Mouse (Mus musculus) spleen, postnatal 10 days (tissue): Measurements from ENCODE around the gene Trpm3.

Source experiments
- DNase-seq, 2 experiments: peaks; one replicate each; pipeline ENCODE4 v3.0.0; 2021 to 2022; ENCODE audit warnings: low spot score in 2 of 2

Trpm3 gene

DNA sequence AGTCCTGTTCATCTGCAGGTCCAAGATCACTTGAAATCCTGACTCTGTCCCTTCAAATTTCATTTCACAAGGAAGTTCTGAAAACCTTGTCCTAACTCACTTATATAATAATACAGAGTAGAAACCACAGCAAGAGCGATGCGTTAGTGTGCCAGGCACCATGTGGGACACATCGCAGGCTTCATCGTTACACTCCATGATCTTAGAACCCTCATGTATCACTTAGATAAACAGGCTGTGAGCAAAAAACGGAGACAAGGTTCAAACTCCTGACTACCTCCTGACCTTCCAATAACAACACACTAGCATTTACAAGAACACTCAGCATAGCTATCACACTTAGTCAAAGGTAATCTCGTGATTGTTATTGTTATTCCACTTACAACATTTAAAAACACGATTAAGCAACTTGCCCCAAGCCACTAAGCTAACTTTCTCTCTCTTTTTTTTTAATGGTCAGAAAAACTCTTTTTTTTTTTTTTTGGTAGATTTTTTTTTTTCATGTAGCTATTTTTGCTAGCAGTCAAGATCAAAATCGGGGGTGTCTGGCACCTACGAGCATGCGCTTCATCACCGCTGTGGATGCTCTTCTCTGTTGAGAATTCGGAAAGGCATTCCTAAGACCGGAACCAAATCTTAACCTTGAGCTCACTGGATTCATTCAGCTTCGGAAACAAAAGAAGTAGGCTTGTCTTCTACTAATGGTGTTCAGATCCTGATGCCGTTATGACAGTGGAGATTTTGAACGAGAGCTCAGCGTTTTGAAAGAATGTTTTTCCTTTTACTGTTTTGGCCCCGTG lies 784.2 kb downstream of the Trpm3 start:
- no peak for DNase-seq

DNA sequence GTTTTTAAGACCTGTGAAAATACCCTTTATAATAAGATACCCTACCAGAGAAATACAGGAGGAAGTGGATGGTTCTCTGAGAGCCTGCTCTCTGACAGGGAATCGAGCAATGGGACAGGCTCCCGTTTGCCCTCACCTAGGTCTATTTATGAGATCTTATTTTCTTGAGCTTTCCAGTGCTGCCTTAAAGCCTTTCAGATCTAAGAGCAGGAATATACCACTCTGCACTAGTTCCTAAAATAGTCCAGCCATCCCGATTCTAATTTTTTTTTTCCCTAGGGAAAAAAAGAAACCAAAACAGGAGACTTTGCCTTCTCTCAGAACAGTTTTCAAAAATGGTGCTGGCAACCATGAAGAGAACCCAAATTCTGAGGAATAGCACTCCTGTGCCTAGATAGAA lies 786.4 kb downstream of the Trpm3 start:
- DNase-seq: no peak

DNA sequence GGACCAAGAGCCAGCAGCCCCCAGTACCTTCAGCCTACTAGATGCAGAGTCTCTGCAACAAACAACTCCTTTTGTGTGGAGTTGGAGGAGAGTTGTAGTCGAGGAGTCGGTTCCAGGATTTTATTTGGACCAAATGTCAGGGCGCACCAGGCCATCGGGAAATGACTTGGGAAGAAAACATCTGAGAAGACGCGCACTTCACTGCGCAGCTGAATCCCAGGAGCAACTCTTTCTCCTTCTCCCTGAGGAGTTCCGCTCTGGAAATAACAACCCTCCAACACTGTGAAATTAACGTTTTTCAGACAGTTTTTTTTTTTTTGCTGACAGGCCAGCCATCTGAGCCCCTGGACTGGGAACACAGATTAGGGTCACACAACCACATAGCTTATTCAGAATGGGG lies 787.9 kb downstream of the Trpm3 start:
- DNase-seq: no peak

DNA sequence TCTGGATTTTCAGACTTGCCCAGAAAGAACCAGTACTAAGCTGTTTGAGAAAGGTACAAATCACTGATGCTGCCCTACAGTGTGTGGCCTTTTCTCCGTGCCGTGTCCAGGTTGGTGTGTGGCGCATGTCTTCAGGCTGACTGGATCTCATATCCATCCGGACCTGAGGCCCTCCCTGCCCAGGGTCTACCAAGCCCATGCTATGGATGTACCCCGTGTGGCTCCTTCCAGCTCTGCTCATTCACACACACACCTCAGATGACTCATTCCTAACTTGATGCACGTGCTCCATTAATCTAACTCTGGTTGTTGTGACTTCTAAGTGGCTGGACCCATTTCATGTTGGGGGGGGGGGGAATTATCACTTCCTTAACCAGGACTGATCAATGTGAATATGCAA lies 789.5 kb downstream of the Trpm3 start:
- no peak for DNase-seq

DNA sequence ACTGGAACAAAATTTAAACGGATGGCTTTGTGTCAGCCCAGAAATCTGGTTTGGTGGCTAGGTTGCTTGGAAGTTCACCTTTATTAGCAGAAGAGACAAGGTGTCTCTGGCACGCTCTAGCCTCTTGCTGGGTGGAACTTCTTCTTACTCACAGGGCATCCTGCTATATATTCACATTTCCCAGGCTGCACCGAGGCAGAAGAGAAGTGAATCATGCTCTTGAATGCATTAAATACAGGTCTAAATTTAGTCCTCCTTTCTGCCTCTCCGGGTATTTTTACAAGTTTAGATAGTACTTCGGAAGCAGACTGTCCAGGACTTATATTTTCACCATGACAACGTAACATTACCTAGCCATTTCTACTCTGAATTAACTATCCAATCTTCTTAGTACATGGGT lies 790.9 kb downstream of the Trpm3 start:
- no peak for DNase-seq

DNA sequence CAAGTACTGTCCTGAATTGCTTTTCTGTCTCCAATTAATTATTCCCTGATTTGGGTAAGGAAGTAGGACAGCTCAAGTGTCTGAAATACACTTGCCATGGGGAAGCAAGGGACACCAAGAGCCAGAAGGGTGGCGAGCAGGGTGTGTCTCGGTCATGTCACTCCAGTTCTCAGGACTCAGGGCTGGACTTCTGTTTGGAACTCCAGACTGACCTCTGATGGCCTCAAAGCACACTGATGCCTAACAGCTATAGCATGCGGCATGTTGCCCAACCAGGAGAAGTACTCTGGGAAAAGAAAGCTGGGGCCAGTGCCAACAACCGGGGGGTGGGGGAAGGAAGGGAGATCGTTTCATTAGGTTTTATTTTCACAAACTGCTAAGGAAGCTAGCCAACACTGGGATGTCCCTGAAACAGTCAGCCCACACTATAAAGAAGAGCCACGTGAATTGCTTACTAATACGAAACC lies 791.6 kb downstream of the Trpm3 start:
- peak in 1 of 2 experiments; percentile 21 for DNase-seq

DNA sequence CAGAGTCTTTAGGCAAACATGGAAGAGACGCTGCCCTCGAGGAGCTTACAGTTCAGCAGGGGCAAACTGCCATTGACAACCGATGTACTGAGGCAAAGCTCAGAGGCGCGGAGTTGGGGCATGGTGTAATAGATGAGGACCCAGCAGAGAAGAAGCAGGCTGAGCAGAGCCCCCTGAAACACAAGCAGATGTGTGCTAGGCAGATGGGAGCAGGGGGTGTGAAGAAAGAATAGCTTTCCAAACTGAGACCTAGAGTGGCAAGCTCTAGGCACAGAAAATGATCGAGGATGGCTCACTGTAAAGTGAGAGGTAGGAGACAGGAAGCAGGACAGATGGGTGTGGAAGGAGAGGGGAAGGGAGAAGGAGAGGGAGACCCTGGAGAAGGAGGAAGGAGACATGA lies 792.2 kb downstream of the Trpm3 start:
- DNase-seq: no peak

DNA sequence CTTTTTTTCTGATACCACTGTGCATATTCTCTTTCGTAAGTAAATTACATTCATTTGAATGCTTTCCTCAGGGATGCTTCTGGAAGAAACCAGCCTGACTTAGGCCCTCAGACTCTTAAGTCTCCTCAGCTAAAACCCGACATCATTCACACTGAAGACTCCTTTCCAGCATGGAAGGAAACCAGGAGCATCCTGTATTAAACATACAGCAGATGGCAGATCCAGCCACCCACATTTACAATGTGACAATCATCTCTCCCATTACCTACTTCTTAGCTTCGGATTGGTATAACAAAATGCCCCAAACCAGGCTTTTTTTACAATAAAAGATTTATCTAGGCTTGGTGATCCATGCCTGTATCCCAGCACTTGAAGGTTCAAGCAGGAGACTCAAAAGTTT lies 796.2 kb downstream of the Trpm3 start:
- DNase-seq: no peak

DNA sequence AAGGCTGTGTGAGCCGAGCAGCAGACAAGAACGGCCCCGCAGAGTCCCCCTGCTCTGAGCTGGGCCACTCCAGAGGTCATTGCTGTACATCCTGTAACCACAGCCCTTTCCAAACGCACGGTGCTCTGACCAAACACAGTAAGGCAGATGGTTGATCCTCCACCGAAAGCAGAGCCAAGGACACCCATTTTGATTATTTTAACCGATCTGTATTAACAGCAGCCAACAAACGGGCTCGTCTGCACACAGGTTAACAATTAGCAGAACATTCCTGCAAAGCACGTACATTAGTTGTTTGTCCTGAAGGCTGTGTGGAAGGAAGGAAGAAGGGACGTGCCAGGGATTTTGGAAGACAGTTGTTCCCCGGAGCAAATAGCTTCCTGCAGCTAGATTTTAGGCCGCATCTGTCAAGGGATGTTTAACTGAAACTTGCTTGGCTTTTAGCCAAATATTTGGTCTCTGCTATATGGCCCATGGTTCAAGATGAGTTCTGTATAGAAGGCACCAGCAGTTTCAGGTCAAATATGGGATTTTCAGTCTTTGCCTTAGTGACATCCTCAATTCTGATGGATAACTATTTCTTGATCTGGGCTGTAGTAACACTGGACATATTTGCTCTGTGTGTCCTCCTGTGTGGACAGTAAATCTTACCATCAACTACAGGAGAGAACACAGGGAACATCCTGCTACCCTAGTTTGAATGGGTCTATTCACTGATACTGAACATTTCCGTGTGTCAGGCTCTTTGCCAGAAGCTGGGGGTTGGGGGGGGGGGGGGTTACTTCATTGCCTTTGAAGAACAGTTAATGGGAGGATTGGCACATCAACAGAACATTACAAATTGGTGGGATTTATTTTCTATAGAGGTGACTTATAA lies 800.2 kb downstream of the Trpm3 start:
- no peak for DNase-seq

DNA sequence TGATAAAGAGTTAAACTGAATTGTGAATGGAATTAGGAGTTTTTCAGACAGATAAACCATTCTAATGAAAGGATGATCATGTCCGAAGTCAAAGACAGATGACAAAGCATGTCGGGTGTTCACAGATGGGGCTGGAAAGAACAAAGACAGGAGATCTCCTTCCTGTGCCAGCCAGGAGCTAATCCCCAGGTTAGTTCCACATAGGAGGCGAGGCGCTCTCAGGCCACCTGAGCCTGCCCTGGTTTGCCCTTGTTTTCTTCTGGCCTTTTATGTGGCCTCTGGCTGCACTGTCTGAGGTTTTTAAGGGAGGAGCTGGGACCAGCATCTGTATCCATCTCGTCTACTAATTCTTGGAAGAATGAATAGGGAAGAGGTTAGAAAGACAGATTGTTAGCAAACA lies 801.0 kb downstream of the Trpm3 start:
- DNase-seq: no peak

DNA sequence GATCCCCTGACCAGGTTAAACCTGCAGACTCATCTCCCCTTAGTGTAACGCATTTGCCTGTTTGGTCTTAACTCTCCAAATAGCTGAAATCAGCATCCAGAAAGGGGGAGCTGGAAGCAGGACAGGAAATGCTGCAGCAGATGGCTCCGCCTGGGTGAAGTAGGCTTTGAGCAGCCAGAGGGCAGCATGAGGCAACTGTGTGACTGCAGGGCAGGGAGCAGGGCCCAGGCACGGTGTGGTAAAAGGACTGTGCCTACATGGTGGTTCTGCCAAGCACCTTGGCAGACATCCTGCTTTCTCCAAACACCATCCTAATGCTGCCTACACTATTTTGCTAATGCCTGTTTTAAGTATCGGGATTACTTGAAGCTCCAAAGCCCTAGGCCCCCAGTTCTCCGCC lies 801.6 kb downstream of the Trpm3 start:
- no peak for DNase-seq

DNA sequence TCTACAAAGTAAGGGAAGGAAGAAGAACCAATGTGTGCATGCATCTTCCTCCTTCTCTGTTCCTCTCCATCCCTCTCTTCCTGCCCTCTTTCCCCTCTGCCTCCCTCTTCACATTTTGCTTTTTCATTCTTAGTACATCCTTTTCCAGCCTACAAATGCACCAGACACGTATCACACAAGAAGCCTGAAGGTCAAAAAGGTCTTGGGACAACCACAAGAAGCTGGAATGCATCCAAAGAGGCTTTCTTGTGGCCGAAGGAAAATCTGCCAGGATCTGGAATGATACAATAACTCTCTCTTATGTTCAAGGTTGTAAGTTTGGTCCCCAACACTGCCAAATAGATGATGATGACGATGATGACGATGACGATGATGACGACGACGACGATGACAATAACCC lies 802.1 kb downstream of the Trpm3 start:
- no peak for DNase-seq

DNA sequence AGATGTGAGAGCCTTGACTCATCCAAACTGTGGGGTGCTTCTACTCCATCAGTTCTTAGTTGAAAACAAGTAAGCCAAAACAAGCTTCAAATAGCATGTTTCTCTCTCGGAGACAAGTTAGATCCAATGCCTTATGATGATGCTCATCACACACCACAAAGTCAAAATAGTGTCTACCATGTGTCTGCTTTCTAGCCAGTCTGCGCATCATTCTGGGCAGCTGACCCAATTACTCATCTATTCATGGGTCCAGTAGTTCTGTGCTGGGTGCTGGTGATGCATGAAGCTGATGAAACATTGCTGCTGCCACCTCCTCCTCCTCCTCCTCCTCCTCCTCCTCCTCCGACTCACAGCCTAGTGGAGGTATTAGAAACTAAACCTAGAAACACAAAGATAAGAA lies 813.6 kb downstream of the Trpm3 start:
- no peak for DNase-seq

DNA sequence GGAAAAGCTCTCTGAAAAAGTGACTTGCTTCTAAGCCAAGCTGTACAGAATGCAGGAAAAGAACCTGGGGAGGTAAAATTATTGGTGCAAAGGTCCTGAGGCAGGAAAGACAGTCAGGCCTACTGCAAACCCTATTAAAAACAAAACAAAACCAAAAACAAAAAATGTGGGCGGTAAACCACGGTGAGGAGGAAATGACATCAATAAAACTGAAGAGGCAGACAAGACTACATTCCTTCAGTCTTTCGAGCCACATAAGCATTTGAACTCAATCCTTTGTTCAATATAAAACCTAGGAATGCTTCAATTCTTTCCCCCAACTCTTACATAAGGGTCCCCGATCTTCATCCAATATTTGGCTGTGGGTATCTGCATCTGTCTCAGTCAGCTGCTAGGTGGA lies 814.3 kb downstream of the Trpm3 start:
- DNase-seq: no peak

DNA sequence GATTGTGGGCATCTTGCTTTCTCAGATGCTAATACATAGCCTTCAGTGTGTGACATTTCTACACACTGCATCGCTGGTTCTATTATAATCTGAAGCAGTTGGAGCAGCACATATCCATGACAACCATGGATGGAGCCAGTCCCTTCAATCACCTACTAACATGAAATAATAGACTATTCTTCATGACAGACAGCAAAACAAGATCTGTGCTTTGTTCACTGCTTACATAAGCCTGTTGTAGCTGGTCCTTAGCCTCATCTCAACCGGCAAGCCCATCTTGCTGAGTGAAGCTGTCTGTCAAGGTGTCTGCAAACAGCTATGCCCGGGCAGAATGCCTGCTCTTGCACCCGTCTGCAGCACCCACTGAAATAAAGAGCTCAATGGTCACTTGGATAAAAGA lies 819.6 kb downstream of the Trpm3 start:
- DNase-seq: no peak

DNA sequence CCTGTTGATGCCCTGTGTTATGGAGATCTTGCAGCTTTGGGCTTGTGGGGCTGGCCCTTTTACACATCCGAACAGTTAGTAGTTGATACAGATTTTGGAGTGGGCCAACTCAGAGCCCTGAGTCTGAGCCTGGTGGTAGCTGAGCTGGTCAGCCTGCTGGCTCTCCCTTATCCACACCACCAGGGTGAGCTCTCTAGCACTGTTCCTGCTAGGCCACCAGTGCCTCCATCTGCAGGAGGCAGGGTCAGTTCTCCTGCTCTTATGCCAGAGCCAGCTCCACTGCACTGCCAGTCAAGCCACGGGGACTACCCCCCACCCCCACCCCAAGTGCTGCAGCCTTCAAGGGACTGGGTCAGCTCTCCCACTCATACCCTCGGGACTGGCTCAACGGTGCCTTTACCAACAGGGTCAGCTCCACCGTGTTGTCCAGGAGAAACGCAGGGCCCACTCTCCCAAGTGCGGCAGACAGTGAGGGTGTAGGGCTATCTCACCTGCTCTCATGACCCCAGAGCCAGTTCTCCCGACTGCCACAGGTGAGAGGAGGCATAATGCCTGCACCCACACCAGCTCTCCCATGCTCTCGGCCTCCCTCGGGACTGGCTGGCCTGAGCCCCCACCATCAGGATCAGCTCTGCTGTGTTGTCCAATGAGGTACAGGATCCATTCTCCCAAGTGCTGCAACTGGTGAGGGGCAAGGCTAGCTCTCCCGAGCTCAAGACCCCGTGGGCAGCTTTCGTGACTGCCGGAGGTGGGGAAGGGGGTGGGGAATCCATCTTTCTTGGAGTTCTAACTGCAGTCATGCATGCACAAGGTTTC lies 821.8 kb downstream of the Trpm3 start:
- no peak for DNase-seq

DNA sequence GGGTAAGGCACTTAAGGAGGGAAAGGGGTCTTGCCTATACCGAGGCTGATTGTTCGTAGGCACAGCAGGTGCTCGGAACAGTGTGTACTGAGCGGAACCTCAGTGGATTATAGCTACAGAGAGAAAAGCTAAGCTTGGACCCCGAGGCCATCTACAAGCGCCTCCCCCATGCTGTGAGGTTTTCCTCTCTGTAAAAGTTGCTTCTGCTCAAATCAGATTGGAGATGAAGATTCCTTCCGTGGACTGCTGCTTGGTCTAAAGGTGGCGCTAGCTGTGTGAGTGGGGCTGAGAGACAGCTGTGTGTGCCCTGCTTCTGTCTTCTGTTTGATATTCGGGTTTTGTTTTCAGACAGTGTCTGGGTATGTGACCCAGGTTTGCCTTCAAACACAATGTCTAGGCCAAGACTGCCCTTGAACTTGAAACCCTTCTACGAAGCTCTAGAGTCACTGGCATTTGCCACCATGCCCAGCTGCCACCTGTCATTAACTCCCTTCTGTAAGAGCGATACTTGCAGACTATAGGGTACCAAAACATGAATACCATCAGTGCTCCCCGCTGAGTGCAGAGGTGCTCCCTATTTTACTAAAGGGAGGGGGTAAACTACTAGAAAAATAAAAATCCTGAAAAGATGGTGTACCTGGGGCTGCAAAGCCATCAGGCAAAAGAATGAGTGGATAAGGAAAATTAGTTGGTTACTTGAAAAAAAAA lies 823.3 kb downstream of the Trpm3 start:
- DNase-seq: no peak

DNA sequence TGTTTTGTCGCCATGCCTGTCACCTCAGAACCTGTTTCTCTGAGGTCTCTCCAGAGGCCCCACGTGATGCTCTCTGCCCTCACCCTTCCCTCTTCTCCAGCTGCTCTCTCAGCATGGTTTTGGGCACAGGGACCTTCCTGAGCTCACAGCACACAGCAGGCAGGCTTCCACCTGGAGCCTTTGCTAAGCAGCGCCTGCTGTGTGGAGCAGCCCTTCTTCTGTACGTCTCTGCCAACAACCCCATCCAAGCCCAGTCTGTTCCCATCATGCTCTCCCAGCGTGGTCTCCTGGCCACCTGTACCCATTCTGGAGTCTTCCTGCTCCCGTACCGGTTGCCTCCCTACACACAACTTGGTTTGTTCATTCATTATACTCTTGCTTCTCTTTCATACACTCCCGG lies 823.9 kb downstream of the Trpm3 start:
- no peak for DNase-seq

DNA sequence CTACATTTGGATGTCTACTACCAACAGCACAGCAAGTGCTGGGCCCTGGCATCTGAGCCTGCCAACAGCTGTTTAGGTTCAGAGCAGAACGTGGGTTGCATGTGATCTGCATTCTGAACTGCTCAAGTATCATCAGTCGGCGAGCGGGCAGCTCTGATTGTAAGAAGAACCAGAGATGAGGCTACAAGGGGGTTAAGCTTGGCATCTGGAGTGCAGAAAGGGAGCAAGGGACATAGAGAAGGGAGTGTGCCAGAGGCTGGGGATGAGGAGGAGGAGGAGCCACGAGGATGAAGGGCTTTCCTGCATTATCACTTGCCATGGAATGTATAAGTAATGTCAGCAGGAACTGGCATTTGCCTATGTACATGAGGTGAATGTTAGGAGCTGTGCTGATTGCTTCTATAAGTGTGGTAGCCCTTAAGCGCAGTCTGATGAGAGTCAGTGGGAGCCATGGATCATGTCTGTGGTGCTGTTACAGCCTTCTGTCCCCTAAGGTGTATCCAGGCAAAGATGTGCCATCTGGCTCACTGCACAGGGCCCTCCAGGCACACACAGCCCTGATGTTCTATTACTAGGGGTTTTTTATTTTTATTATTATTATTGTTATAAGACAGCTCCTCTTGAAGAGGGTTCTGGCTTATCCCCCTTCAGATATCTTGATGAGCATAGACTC lies 825.0 kb downstream of the Trpm3 start:
- no peak for DNase-seq

DNA sequence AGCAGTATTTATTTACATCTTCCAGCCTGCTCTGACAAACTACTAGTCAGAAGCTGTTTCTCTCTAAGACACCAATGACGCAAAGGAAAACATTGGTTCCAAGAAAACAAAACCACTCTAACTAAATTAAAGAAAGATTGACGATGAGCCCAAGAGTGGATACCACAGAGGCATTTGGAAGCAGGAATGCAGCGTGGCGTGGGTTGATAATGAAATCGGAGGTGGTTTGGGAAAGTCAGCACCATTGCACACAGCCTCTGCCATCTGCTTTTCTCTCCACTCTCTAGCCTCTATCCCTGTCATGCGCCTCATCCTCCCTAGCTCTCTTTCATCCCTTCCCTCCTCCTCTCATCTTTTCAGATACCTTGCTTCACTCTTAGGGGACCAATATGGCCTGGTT lies 826.6 kb downstream of the Trpm3 start:
- no peak for DNase-seq

DNA sequence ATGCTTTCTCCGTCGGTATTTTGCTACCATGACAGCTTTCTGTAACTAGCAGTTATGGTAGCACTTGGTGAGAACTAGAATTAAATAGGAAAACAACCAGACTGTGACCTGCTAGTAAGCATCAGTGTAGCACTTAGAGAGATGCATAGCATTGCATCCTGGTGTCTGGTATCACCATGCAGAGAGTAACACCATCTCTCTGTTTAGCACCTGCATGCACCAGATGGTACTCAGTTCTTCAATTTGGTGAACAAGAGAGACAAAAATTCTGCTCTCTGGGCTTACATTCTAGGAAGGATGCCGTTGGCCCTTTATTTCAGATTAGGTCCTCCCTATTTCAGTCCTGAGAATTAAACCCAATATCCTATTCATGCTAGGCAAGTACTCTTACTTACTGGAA lies 834.4 kb downstream of the Trpm3 start:
- no peak for DNase-seq
